Mouse (Mus musculus): ENCODE measurements around the gene Nipal1. TPM values are rescaled to one million over a fixed set of nuclear protein-coding genes. Genes with fewer than 3 reads are reported as not detected.

Nipal1 gene
- polyA plus RNA-seq, 1 experiment from 2014 or later: 0.68 TPM

DNA sequence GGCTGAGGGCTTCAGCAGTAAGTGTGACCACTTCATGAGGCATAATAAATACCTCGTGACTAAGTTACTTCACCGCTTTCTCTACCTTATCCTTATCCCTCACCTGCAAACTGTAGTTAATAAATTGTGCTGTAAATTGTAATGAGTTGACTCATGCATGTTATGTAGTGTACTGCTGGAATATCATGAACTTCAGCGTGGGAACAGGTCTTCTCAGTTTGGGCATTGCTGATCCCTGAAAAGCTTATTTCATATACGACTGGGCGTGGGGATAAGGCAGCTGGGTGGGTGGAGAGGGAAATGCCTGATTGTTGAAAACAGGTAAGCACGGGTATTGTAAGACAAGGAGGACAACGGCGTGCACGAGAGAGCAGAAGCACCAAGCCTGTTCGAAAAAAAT lies 599 bp upstream of the Nipal1 start:
- Histone ChIP-seq H3K36me3 (no peaks in the 10 kb centered on the region), H3K4me2 (replicated peaks) (peak overlapping the region; percentile 93), H3K27ac (replicated peaks) (no peak overlapping the region), H3K4me1 (peaks cover 11% of the 10 kb centered on the region), H3K4me3 (peak overlapping the region; percentile 54), H3K9me3 (no peaks in the 10 kb centered on the region), H3K9ac (replicated peaks) (peak overlapping the region; percentile 47; the same call in 1 of the 2 replicates), H3K27me3 (peaks cover 52% of the 10 kb centered on the region)
- ATAC-seq (ENCODE audit: low FRiP score, low read depth): no peak; the same call in 1 of the 2 replicates
- WGBS: 31% methylated on average over 10 of the region's 10 CpGs

DNA sequence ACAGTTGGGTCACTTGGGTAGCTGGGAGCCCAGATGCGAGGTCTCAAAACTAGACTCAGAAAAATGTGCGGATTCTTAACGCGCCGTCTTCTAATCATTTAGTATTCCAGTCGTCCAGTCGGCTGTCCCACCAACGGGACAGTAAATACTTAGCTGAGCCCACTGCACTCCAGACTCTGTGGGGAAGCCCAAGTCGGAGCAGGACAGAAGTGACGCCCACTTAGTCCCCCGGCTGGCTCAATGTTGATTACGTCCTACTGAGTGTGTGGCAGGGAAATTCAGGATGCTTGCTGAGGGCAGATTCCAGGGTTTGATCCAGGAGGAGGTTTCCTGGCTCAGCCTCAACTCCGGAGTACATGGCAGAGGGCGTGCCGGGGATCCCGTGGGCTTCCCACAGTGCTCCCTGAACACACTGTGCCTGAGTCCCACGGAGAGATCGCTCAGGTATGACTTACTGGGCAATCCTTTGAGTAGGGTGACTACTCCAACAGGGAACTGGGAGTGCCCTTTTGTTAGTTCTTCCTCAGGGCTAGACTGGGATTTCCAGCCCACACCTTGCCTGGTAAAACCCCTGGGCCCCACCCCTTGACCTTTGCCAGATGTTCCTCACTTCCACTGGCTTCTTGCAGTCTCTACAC lies 482 bp downstream of the Nipal1 start:
- Histone ChIP-seq H3K36me3 (no peaks in the 10 kb centered on the region), H3K27ac (replicated peaks) (no peak overlapping the region), H3K27me3 (peaks cover 56% of the 10 kb centered on the region), H3K4me2 (replicated peaks) (peak overlapping the region; percentile 93), H3K9ac (replicated peaks) (peak overlapping the region; percentile 47), H3K4me1 (peaks cover 11% of the 10 kb centered on the region), H3K4me3 (peak overlapping the region; percentile 54), H3K9me3 (no peaks in the 10 kb centered on the region)
- 5% methylated on average over 18 of the region's 18 CpGs for WGBS
- peak; percentile 64 for ATAC-seq (ENCODE audit: low FRiP score, low read depth)

DNA sequence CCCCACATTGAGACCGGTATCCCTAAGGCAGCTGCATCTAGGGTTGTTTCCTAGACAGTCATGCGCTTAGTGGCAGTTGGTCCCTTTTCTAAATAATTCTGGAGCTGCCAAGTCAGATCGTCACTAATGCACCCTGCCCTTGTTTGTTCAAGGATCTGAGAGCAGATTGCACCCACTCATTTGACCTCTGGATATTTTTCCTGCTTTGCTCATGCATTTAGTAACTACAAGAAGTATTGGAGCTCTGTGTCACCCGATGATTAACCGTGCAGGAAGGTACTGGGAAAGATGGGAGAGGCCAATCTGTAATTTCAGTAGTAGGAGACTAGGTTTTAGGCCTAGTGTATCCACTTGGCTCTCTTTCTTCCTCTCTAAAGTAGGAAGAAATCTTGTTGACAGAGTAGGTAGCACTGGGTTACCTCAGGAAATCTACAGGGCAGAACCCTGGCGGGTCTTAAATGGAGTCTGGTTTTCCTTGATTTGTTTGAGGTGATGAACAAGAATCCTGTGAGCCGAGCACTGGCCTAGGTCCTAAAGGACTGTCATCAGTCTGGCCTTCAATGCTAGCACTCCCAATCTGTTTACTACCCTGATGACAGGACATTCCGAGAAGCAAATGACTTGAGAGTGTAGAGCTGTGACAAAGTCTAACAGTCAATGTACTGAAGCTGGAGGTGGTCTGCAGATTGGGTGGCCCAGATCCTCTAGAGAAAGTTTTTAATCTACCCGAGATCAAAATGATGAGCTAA lies 1.6 kb downstream of the Nipal1 start:
- no peak overlapping the region for H3K27ac ChIP-seq (replicated peaks)
- no peak for ATAC-seq (ENCODE audit: low FRiP score, low read depth)
- no peaks in the 10 kb centered on the region for H3K36me3 ChIP-seq
- peaks cover 49% of the 10 kb centered on the region for H3K27me3 ChIP-seq
- no peak overlapping the region for H3K4me2 ChIP-seq (replicated peaks)
- peaks cover 11% of the 10 kb centered on the region for H3K4me1 ChIP-seq
- H3K9ac ChIP-seq (replicated peaks): no peak overlapping the region
- H3K4me3 ChIP-seq: no peak overlapping the region
- WGBS: 86% methylated on average over 9 of the region's 9 CpGs
- no peaks in the 10 kb centered on the region for H3K9me3 ChIP-seq

DNA sequence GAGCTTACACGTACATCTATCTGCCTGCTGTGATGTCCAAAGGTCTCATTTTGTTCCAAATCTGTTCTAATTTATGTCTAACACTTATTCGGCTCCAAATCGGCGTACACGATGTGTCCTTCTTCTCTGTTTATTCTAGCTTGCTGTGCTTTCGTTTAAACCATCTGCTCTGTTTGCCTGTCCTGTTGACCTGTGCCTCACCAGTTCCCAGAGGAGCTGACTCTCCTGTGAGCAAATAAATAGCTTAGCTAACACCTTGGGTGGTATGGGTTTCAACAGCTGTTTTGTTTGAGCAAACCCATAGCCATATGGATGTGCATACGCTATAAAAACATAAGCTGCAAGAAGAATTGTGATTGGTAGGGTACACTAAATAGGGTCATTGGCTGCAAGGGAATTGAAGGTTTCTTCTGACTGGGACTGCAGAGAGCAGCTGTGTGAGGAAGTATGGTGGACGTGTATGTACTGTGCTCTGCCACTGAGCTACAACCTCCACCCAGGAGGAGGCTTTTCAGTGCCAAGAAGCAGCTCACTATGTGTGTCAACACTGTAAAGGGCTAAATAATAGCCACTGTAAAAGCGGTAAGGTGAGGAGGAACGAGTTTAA lies 5.6 kb downstream of the Nipal1 start:
- ATAC-seq (ENCODE audit: low FRiP score, low read depth): no peak
- 63% methylated on average over 10 of the region's 10 CpGs for WGBS

DNA sequence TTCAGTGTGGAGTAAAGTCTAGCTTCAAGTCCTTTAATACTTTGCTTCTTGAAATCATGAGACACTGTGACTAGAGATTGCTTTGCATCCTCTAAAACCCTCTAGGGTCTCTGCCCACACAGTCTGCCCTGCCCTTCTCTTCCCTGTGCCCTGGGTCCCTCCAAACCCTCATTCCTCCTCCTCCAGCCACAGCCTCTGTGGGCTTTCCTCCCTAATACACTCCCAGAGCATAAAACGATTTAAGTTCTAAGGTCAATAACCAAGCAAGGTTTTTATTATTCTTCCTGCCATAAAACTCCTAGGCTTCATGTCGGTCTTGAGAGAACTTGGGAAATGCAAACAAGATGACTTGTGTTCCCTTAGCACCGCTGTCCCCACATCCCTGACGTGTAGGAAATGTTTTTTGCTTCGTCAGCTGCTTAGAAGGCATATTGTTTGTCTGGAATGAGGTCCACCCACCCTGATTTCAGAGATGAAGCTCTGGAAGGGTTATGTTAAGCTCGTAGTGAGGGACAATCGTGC lies 8.7 kb downstream of the Nipal1 start:
- no peaks in the 10 kb centered on the region for H3K9me3 ChIP-seq
- no peak for ATAC-seq (ENCODE audit: low FRiP score, low read depth)
- H3K36me3 ChIP-seq: no peaks in the 10 kb centered on the region
- no peak overlapping the region for H3K9ac ChIP-seq (replicated peaks)
- H3K4me2 ChIP-seq (replicated peaks): no peak overlapping the region
- H3K4me3 ChIP-seq: no peak overlapping the region
- no peaks in the 10 kb centered on the region for H3K4me1 ChIP-seq
- H3K27ac ChIP-seq (replicated peaks): no peak overlapping the region
- peaks cover 5% of the 10 kb centered on the region; the same call in 1 of the 2 replicates for H3K27me3 ChIP-seq
- 72% methylated on average over 7 of the region's 7 CpGs for WGBS

More for the DNA sequence above, 5.6 kb downstream of the Nipal1 start:
- H3K27me3 ChIP-seq: peaks cover 18% of the 10 kb centered on the region
- no peak overlapping the region for H3K27ac ChIP-seq (replicated peaks)
- H3K4me3 ChIP-seq: no peak overlapping the region
- no peak overlapping the region for H3K9ac ChIP-seq (replicated peaks)
- H3K4me2 ChIP-seq (replicated peaks): no peak overlapping the region
- H3K36me3 ChIP-seq: no peaks in the 10 kb centered on the region
- H3K9me3 ChIP-seq: no peaks in the 10 kb centered on the region
- H3K4me1 ChIP-seq: 0 out of 2 replicates have a peak, but pooled peaks cover 1% of the 10 kb centered on the region

DNA sequence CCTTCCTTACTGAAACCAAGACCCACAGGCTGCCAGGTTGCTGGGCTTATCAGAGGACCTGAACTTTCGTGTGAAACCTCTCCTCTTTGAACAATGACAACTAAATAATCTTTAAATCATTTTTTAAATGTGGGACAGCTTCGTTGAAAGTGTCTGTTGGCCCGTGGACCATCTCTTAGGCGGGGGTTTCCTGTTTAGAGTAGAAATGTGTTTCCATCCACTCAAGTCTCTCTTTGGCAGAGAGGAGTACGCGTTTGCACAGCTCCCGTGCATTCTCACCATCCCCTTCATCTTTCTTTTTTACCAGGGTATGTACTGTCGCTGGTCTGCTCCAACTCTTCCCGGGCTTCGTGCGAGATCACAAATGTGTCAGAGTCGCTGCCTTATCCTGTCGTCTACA lies 10.8 kb downstream of the Nipal1 start:
- no peaks in the 10 kb centered on the region for H3K36me3 ChIP-seq
- no peaks in the 10 kb centered on the region for H3K27me3 ChIP-seq
- H3K9me3 ChIP-seq: no peaks in the 10 kb centered on the region
- no peaks in the 10 kb centered on the region for H3K4me1 ChIP-seq
- H3K27ac ChIP-seq (replicated peaks): no peak overlapping the region
- H3K9ac ChIP-seq (replicated peaks): no peak overlapping the region
- WGBS: 90% methylated on average over 13 of the region's 13 CpGs
- no peak overlapping the region for H3K4me2 ChIP-seq (replicated peaks)
- no peak for ATAC-seq (ENCODE audit: low FRiP score, low read depth)
- no peak overlapping the region for H3K4me3 ChIP-seq

DNA sequence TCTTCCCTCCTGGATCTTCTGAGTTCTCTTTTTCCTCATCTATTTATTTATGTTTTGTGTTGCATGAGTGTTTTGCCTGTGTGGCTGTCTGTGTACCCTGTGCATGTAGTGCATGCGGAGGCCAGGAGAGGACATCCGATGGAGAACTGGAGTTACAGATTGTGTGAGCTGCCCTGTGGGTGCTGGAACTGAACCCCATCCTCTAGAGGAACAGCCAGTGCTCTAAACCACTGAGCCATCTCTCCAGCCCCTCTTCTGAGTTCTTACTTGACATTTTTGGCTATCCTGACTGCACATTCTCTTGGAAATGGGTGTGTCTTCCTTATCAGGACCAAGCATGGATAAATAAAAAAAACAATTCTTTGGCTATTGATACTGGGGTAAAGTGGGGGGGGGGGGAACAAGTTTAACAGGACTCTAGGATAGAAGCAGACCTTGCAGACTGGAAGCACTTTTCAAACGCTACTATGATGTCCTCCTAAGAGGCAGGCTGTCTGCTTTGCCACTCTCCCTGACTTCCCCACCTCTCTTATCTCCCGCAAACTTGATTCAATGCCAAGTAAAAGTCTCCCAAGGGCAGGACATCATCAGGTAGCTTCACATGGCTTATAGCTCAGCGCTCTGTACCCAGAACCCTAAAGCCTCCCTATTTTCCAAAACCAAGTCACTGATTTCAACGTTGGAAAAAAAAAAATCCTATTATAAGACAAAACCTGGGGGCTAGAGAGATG lies 13.6 kb downstream of the Nipal1 start:
- no peaks in the 10 kb centered on the region for H3K36me3 ChIP-seq
- H3K4me2 ChIP-seq (replicated peaks): no peak overlapping the region
- H3K4me1 ChIP-seq: no peaks in the 10 kb centered on the region
- no peak for ATAC-seq (ENCODE audit: low FRiP score, low read depth)
- H3K4me3 ChIP-seq: no peak overlapping the region
- no peaks in the 10 kb centered on the region for H3K27me3 ChIP-seq
- H3K27ac ChIP-seq (replicated peaks): no peak overlapping the region
- H3K9ac ChIP-seq (replicated peaks): no peak overlapping the region
- no peaks in the 10 kb centered on the region for H3K9me3 ChIP-seq
- WGBS: 85% methylated on average over 6 of the region's 6 CpGs

DNA sequence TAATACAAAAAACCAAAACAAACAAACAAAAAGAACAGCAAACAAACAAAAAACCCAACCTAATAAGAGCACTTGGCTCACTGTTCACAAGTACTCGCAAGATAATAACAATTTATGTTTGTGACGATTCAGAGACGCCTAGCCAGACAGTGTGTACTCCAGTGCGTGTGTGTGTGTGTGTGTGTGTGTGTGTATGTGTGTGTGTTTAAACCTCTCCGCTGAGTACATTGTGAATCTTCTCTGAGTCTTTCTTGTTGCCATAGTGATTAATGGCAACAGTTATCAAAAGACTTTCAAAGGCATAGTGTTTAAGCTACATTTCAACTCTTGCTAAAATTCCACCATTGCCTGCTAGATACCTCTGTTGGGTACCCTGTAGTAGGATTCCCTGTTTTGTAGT lies 16.5 kb downstream of the Nipal1 start:
- Histone ChIP-seq H3K9me3 (no peaks in the 10 kb centered on the region), H3K27ac (replicated peaks) (no peak overlapping the region), H3K4me2 (replicated peaks) (no peak overlapping the region), H3K4me1 (no peaks in the 10 kb centered on the region), H3K9ac (replicated peaks) (no peak overlapping the region), H3K27me3 (no peaks in the 10 kb centered on the region), H3K4me3 (no peak overlapping the region), H3K36me3 (no peaks in the 10 kb centered on the region)
- WGBS: 83% methylated on average over 5 of the region's 5 CpGs
- no peak for ATAC-seq (ENCODE audit: low FRiP score, low read depth)

DNA sequence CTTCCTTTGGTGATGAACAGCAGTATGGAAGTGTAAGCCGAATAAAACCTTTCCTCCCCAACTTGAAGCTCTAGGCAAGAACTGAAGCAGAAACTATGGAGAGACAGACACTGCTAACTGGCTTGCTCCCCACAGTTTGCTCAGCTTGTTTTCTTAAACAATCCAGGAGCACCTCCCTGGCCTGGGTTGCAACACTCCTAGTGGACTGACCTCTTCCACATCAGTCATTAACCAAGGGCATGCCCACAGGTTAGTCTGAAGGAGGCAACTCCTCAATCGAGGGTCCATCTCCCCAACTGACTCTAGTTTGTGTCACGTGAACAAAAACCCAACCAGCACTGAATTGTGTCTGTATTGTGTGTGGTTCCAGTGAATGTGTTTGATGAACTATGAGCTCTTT lies 17.3 kb downstream of the Nipal1 start:
- Histone ChIP-seq H3K27me3 (no peaks in the 10 kb centered on the region), H3K4me1 (no peaks in the 10 kb centered on the region), H3K9ac (replicated peaks) (no peak overlapping the region), H3K36me3 (no peaks in the 10 kb centered on the region), H3K4me2 (replicated peaks) (no peak overlapping the region), H3K9me3 (no peaks in the 10 kb centered on the region), H3K4me3 (no peak overlapping the region), H3K27ac (replicated peaks) (no peak overlapping the region)
- WGBS: 56% methylated on average over 3 of the region's 3 CpGs
- no peak for ATAC-seq (ENCODE audit: low FRiP score, low read depth)

DNA sequence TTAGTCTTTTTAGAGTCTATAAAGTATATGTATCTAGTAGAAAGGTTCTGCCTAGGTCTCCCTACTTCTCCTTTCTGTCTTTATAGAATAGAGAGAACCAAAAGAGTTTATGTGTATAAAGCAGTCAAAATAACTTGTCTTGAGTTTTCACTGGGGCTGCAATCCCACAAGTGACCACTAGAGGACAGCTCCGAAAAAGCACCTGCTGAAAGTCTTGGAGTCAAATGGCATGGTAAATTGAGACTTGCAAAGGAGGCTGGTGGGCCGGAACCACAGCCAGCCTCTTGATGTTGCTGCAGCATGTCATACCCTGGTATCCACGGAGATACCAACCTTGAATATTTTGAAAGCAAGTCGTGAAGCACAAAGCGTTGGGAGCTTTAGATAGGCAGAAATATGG lies 17.7 kb downstream of the Nipal1 start:
- no peaks in the 10 kb centered on the region for H3K36me3 ChIP-seq
- no peak overlapping the region for H3K4me2 ChIP-seq (replicated peaks)
- no peaks in the 10 kb centered on the region for H3K27me3 ChIP-seq
- no peaks in the 10 kb centered on the region for H3K9me3 ChIP-seq
- H3K9ac ChIP-seq (replicated peaks): no peak overlapping the region
- ATAC-seq (ENCODE audit: low FRiP score, low read depth): no peak
- 27% methylated on average over 5 of the region's 5 CpGs for WGBS
- no peaks in the 10 kb centered on the region for H3K4me1 ChIP-seq
- H3K4me3 ChIP-seq: no peak overlapping the region
- no peak overlapping the region for H3K27ac ChIP-seq (replicated peaks)

DNA sequence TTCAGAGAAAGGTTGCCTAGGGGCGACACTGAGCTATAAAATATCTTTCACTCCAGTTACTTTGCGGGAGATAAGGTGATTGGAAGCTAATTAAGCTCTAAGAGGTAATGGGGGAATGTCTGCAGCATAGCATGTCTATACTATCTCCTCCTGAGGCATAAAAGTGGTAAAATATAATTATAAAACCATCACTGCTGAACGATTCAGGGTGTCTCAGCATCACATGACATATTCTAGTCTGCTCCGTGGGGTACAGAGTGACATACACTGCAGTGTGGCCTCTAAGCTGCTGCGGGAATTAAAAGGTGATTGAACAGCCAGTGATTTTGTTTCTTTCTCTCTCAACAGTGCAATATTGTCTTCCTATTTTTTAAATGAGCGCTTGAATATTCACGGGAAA lies 18.8 kb downstream of the Nipal1 start:
- Histone ChIP-seq H3K27ac (replicated peaks) (no peak overlapping the region), H3K9me3 (no peaks in the 10 kb centered on the region), H3K27me3 (no peaks in the 10 kb centered on the region), H3K4me1 (peaks cover 9% of the 10 kb centered on the region; the same call in 1 of the 2 replicates), H3K36me3 (no peaks in the 10 kb centered on the region), H3K4me2 (replicated peaks) (no peak overlapping the region), H3K9ac (replicated peaks) (no peak overlapping the region), H3K4me3 (no peak overlapping the region)
- no peak for ATAC-seq (ENCODE audit: low FRiP score, low read depth)
- WGBS: 77% methylated on average over 7 of the region's 7 CpGs

All from midbrain, embryonic 12.5 days (tissue).